Mouse (Mus musculus) intestine, embryonic 15.5 days (tissue): ENCODE data around the gene Naif1. TPM values are rescaled to one million over a fixed set of nuclear protein-coding genes. Genes with fewer than 3 reads are reported as not detected.

Source experiments
- ATAC-seq: fragments of 200-750 bp; cut with Nextera tagmentation; 2 replicates; pipeline ENCODE4 v1.8.0; 2017; ENCODE audit warnings: moderate TSS enrichment, moderate library complexity
- H3K27ac ChIP-seq: fragments of 300-500 bp; sonication (generic); 2 replicates; pipeline ENCODE4 v1.5.1; 2015; ENCODE audit warnings: mild to moderate bottlenecking, inconsistent platforms
- H3K27me3 ChIP-seq: fragments of 300-500 bp; sonication (generic); replicated peaks from 2 replicates; pipeline ENCODE4 v1.6.1; 2015; ENCODE audit warnings: inconsistent platforms
- H3K36me3 ChIP-seq: fragments of 300-500 bp; sonication (generic); 2 replicates; pipeline ENCODE4 v1.6.1; 2015; ENCODE audit warnings: inconsistent platforms
- H3K4me1 ChIP-seq: fragments of 300-500 bp; sonication (generic); replicated peaks from 2 replicates; pipeline ENCODE4 v1.6.1; 2015; ENCODE audit warnings: inconsistent platforms
- H3K4me2 ChIP-seq: fragments of 300-500 bp; sonication (generic); replicated peaks from 2 replicates; pipeline ENCODE4 v1.6.1; 2015; ENCODE audit warnings: mild to moderate bottlenecking, inconsistent platforms
- H3K4me3 ChIP-seq: fragments of 300-500 bp; sonication (generic); replicated peaks from 2 replicates; pipeline ENCODE4 v1.5.1; 2015; ENCODE audit warnings: inconsistent platforms
- H3K9ac ChIP-seq: fragments of 300-500 bp; sonication (generic); 2 replicates; pipeline ENCODE4 v1.6.1; 2015; ENCODE audit warnings: inconsistent platforms
- H3K9me3 ChIP-seq: fragments of 300-500 bp; sonication (generic); 2 replicates; pipeline ENCODE4 v1.6.1; 2016; ENCODE audit warnings: inconsistent platforms
- whole genome bisulfite sequencing: fragments of 180-500 bp; shearing (Covaris S2); methylation state at CpG from one replicate; pipeline ENCODE4 v1.1.7; 2015; 5-methylcytosine and 5-hydroxymethylcytosine counted together
- polyA plus RNA-seq: library from polyadenylated mRNA; unstranded; fragments of >200 nt; fragmentation: Nextera tagmentation; extraction: Ambion mirVana; gene quantifications from 2 replicates; pipeline ENCODE4 v1.2.1, GENCODE M21; 2015

Gene Naif1
- polyA plus RNA-seq, 1 experiment from 2014 or later = 4.7 TPM

DNA sequence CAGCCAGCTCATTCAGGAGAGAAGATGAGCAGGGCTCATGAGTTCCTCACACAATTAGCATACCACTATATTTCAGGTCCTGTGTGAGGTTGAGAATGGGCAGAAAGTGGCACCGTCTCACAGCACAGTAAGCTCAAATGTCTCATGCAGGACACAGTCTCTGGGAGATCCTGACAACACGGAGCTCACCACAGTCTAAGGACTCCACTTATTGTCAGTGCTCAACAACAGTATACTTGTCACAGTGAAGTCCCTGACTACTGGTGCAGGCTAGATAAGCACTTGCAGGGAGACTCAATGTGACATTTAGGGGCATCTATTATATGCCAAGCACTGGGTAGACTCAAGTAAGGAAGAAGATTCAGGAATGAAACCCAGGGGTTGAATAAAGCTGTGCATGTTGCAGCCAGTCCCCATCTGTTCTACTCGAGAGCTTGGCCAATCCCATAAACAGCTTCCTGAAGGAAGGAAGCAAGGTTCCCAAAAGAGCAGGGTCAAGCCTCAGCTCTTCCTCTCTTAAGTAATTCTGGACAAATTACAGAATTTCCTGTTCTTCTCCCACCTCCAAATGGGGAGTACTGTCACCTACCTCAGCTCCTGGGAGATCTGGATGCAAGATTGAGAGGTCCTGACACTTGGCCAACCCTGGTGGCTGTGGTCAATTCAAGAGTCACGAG is 20.9 kb upstream of the Naif1 start:
- 68% methylated on average over 4 of the region's 4 CpGs for WGBS
- Histone ChIP-seq H3K4me3 (no peak overlapping the region), H3K27ac (peak overlapping the region; percentile 58), H3K36me3 (no peaks in the 10 kb centered on the region), H3K4me2 (peak overlapping the region; percentile 37), H3K27me3 (no peaks in the 10 kb centered on the region), H3K4me1 (peaks cover 46% of the 10 kb centered on the region), H3K9ac (no peak overlapping the region), H3K9me3 (no peaks in the 10 kb centered on the region)
- no peak for ATAC-seq

DNA sequence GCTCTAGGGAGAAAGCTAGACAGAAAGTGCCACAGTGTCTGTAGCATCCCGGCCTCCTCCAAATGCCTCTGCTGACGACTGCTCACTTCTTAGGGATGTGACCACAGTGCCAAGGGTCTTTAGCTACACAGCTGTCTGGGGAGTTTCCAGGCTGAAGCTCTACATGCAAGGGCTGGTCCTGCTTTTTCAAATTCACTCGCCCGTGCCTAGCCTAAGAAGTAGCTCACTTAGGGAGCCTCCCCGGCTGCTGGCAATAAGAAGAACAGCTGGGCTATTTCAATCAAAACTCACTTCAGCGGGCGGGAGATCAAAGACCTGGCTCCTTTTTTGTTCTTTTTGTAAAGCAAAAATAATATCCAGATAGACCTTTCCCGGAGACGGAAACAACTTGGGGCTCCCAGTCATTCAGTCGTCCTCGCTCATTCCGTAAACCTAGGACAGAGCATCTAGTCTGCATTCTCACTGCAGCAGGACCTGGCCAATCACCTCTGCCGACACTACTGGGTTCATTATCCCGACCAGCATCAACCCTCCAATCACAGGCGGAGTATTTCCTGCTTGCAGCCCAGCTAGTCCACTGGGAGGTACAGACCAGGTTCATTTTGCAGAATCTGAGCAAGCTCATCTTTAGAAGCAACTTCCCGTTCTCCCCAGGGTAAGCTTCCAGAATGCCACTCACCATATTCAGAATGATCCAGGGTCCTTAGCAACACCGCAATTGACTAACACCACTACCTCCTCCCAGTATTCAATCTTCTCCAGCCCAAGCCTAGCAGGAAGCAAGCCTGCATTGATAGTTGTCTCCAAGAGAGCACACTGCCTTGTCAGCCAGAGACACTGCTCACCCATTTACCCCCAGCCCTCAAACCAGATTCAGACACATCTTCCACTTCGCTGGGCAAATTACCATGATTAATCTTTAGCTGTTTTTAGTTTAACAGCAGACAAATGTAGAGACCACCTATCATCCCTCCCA is 19.3 kb upstream of the Naif1 start:
- 10% methylated on average over 18 of the region's 18 CpGs for WGBS
- Histone ChIP-seq H3K4me1 (peaks cover 32% of the 10 kb centered on the region), H3K4me3 (peak overlapping the region; percentile 36), H3K9me3 (no peaks in the 10 kb centered on the region), H3K27me3 (no peaks in the 10 kb centered on the region), H3K36me3 (no peaks in the 10 kb centered on the region), H3K27ac (peak overlapping the region; percentile 80), H3K9ac (peak overlapping the region; percentile 41), H3K4me2 (peak overlapping the region; percentile 64)
- peak; percentile 81 for ATAC-seq

DNA sequence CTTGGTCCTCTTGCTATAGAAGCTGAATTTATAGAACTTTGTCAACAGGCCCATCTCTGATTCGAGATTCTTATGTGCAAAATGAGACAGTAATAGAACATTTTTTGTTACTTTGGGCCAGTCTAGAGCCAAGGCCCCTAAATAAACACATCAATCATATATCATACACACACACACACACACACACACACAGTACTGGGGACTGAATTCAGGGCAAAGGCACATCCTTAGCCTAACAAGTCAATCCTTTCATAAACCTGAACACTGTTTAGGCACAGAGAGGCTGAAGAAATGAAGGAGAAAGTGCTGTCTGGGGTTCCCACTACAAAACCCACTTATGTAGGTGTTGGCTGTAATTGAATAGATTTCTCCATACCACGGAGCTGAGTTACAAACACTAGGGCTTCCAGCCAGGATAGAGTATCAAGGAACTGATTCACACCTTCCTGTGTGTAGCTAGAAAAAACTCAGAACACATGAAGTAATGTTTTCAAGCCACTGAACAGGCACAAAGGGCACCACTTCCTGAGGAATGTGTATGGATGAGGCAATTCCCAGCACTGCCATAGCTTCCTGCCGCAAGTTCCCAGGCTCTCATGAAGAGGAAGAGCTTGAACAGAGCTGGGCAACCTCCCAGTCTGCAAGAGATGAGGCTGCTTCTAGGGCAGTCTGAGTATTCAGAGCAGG is 13.4 kb upstream of the Naif1 start:
- no peak overlapping the region for H3K4me3 ChIP-seq
- WGBS = 56% methylated on average over 3 of the region's 3 CpGs
- no peaks in the 10 kb centered on the region for H3K27me3 ChIP-seq
- no peaks in the 10 kb centered on the region for H3K36me3 ChIP-seq
- peaks cover 30% of the 10 kb centered on the region for H3K4me1 ChIP-seq
- peak; percentile 19; the same call in 1 of the 2 replicates for ATAC-seq
- no peaks in the 10 kb centered on the region for H3K9me3 ChIP-seq
- no peak overlapping the region for H3K9ac ChIP-seq
- H3K4me2 ChIP-seq = no peak overlapping the region
- no peak overlapping the region for H3K27ac ChIP-seq

DNA sequence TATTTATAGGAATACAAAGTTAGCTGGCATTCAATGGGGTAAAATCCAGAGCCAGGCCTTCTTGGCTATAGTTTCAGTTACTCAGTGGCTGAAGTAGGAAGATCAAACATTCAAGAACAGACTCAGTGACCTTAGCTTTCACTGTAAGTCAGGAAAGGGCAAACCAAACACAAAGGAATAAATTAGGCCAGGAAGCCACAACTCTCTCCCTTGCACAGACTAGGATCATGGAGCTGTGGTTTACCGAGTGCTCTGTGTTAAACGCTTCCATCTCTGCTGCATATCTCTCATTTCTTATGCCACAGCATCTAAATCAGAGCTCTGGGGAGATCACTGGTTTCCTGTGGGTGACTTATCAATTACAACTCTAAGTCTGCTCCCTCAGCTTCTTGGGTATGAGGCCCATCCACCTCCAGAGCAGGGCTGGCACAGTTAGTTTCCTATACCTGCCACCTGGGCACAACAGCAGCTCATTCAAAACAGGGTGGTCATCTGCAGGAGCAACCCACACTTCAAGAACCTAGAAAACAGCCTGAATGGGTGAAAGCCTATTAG is 12.6 kb upstream of the Naif1 start:
- Histone ChIP-seq H3K4me1 (peaks cover 36% of the 10 kb centered on the region), H3K4me2 (no peak overlapping the region), H3K27me3 (no peaks in the 10 kb centered on the region), H3K36me3 (no peaks in the 10 kb centered on the region), H3K9ac (no peak overlapping the region), H3K27ac (0 out of 2 replicates have a peak overlapping the region, but pooled peaks have one; percentile 0), H3K9me3 (no peaks in the 10 kb centered on the region), H3K4me3 (no peak overlapping the region)
- no peak for ATAC-seq
- WGBS = 74% methylated on average over 2 of the region's 2 CpGs

DNA sequence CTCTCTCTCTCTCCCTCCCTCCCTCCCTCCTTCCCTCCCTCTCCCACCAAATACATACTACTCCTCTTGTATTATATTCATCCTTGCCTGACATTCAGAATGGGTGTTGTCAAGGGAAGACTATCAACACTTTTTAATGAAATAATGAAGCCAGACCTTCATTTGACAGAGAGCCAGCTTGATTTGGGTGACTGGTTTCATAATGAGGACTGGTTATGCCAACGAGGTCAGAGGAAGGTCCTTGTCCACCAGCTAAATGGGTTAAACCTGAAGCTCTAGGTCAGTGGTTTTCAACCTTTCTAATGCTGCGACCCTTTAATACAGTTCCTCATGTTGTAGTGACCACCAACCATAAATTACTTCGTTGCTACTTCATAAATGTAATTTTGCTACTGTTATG is 11.5 kb upstream of the Naif1 start:
- Histone ChIP-seq H3K27ac (no peak overlapping the region), H3K4me1 (peaks cover 36% of the 10 kb centered on the region), H3K9ac (no peak overlapping the region), H3K36me3 (no peaks in the 10 kb centered on the region), H3K9me3 (no peaks in the 10 kb centered on the region), H3K4me3 (no peak overlapping the region), H3K27me3 (no peaks in the 10 kb centered on the region), H3K4me2 (no peak overlapping the region)
- 81% methylated on average over 3 of the region's 3 CpGs for WGBS
- no peak for ATAC-seq

DNA sequence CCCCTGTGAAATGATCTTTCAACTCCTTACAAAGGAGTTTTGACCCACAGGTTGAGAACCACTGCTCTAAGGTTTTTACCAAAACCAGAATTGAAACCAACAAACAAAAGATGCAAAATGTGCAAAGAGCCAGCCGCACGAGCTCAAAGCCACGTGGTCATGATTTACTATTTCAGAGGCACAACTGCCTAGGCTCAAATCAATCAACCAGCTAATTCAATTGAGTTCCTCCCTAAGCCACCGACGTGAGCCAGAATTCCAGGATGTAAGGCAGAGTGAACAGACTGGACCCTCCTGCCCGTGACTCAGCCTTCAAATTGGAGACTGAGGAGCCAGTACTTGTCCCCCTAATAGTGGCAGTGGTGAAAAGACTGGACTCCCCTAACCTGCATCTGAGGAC is 11.1 kb upstream of the Naif1 start:
- no peak for ATAC-seq
- no peak overlapping the region for H3K4me3 ChIP-seq
- H3K27me3 ChIP-seq = no peaks in the 10 kb centered on the region
- no peaks in the 10 kb centered on the region for H3K36me3 ChIP-seq
- H3K9ac ChIP-seq = no peak overlapping the region
- H3K4me1 ChIP-seq = peaks cover 36% of the 10 kb centered on the region
- no peaks in the 10 kb centered on the region for H3K9me3 ChIP-seq
- no peak overlapping the region for H3K4me2 ChIP-seq
- H3K27ac ChIP-seq = no peak overlapping the region
- 57% methylated on average over 6 of the region's 6 CpGs for WGBS

DNA sequence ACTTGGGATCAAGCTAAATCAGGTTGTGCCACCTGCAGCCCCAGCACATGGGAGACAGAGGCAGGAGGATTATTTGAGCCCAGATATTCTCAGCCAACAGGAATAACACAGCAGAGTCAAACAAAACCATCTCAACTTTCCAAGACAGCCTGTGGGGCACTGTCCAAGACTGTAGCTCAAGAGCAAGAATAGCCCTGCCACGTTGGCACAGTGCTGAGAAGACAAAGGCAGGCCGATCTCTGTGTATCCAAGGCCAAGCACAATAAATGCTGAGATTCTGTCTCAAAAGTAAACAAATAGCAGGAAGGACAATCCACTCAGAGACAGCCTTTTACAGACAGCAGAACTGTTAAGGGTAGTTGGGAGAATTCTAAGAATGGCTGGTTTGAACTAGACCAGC is 10.1 kb upstream of the Naif1 start:
- no peak overlapping the region for H3K4me3 ChIP-seq
- peak overlapping the region; percentile 75 for H3K27ac ChIP-seq
- 28% methylated on average over 2 of the region's 2 CpGs for WGBS
- no peaks in the 10 kb centered on the region for H3K36me3 ChIP-seq
- ATAC-seq = peak; percentile 62
- H3K4me2 ChIP-seq = no peak overlapping the region
- no peaks in the 10 kb centered on the region for H3K9me3 ChIP-seq
- H3K27me3 ChIP-seq = no peaks in the 10 kb centered on the region
- no peak overlapping the region for H3K9ac ChIP-seq
- H3K4me1 ChIP-seq = peaks cover 36% of the 10 kb centered on the region

DNA sequence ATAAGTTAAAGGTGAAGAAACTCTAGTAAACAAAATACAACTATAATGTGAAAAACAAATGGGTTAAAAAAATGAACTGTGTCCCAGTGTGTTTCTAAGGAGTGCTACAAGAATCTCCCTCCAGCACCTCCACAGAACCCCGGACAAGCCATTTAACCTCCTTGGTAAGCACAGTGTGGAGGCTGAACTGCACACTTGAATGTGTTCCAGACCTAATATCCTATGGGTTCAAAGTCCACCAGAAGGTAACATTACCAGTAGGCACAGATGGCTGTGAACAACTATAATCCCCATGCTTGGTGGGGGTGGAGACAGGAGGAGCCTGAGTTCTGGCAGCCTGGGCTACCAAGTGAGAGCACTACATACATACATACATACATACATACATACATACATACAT is 9.6 kb upstream of the Naif1 start:
- H3K4me3 ChIP-seq = no peak overlapping the region
- no peak overlapping the region for H3K4me2 ChIP-seq
- ATAC-seq = peak; percentile 89
- 50% methylated on average over 1 of the region's 1 CpGs for WGBS
- H3K9ac ChIP-seq = no peak overlapping the region
- no peaks in the 10 kb centered on the region for H3K27me3 ChIP-seq
- H3K36me3 ChIP-seq = no peaks in the 10 kb centered on the region
- H3K9me3 ChIP-seq = no peaks in the 10 kb centered on the region
- 0 out of 2 replicates have a peak overlapping the region, but pooled peaks have one; percentile 44 for H3K27ac ChIP-seq
- peaks cover 36% of the 10 kb centered on the region for H3K4me1 ChIP-seq

DNA sequence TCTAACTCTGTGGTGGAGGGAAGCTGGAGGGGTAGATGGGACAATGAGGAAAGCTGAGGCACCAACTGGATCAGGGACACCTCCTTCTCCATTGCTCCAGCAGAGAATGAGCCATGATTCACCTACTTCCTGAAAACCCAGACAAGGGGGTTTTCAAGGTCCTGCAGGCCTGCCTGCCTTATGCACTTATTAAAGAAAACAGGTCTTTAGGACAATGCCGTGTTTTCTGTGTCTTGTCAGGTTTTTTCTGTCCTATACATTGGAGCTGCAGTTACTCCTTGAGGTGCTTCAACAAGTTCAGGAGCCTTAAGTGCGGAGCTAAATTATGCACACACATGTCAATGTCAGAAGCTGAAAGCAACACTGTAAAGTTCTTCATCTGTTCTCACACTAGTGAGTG is 8.7 kb upstream of the Naif1 start:
- Histone ChIP-seq H3K4me3 (no peak overlapping the region), H3K27me3 (no peaks in the 10 kb centered on the region), H3K4me1 (peaks cover 36% of the 10 kb centered on the region), H3K36me3 (no peaks in the 10 kb centered on the region), H3K4me2 (no peak overlapping the region), H3K9ac (peak overlapping the region; percentile 3; the same call in 1 of the 2 replicates), H3K9me3 (no peaks in the 10 kb centered on the region), H3K27ac (no peak overlapping the region)
- 85% methylated on average over 2 of the region's 2 CpGs for WGBS
- no peak for ATAC-seq

DNA sequence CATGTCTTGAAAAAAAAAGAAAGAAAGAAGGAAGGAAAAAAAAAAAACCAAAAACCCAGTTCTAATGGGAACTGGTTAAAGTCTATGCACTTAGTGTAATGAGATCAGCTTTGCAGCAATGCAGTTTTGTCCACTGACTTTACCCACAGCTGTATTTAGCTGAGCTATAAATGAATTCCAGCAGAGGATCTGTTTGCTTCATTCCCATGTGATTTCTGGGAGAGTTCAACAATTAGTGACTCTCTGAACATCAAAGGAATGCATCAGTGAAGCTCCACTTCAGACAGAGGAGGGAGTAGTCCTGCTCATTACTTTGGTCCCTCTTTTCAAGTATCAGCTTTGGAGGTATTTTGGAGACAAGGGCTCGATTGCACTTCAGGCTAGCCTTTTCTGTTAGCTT is 4.7 kb upstream of the Naif1 start:
- WGBS = 79% methylated on average over 1 of the region's 1 CpGs
- H3K9ac ChIP-seq = no peak overlapping the region
- H3K36me3 ChIP-seq = no peaks in the 10 kb centered on the region
- no peaks in the 10 kb centered on the region for H3K9me3 ChIP-seq
- no peak for ATAC-seq
- H3K27ac ChIP-seq = no peak overlapping the region
- H3K27me3 ChIP-seq = no peaks in the 10 kb centered on the region
- H3K4me2 ChIP-seq = no peak overlapping the region
- H3K4me3 ChIP-seq = no peak overlapping the region
- H3K4me1 ChIP-seq = peaks cover 38% of the 10 kb centered on the region

DNA sequence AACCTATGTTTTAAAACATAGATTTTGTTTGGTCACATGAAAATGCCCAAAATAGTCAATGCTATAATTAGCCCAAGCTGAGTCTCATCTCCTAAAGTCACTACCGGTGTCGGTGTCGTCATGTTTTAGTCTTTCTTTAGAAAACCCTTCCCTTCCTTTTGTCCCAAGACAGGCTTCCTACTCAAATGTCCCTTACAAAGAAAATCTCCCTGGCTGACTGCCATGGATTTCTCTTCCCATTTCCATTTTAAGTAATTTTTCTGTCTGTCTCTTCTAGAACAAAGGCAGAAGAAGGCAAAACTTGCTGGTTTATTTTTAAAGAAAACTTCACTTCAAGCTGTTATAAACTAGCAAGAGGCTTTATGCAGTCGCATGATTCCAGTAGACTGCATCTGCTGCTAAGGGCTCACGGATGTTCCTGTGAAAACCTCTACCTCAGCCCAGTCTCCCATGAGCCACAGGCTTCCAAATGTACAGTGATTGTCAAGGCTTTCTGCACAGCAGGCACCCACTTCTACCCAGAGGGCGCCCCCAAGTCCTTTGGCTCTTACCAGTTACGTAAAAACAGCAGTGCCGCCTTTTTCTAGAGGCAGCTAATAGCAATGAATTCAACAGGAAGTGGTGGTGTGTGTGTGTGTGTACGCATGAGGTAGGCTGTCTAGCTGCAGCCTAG is 2.9 kb upstream of the Naif1 start:
- Histone ChIP-seq H3K4me3 (no peak overlapping the region), H3K4me2 (peak overlapping the region; percentile 42), H3K36me3 (no peaks in the 10 kb centered on the region), H3K27me3 (no peaks in the 10 kb centered on the region), H3K27ac (peak overlapping the region; percentile 90), H3K9me3 (no peaks in the 10 kb centered on the region), H3K9ac (no peak overlapping the region), H3K4me1 (peaks cover 22% of the 10 kb centered on the region)
- 39% methylated on average over 9 of the region's 9 CpGs for WGBS
- ATAC-seq = no peak
